Mouse (Mus musculus): ENCODE measurements around the gene Pcca.

GRCm38 (mm10) chr14:122700333-122700732 lies 166.2 kb downstream of the Pcca start:
- TF ChIP-seq CTCF (IDR thresholded peaks at IDR 0.05; ENCODE audit: extremely low read depth, insufficient read depth, insufficient read length, insufficient replicate concordance) (no peak), POLR2A (IDR thresholded peaks at IDR 0.05; ENCODE audit: low read depth, low read length) (no peak)
